Mouse (Mus musculus) spleen, embryonic (tissue): Measurements from ENCODE around the gene Apc2.

ENCODE experiments used
- CTCF ChIA-PET: fragments of 350-600 bp; sonication (Branson Sonifier 250); formaldehyde crosslinking; loops from one replicate; lab custom pipeline; 2022; lab: Charles Lee

The Apc2 gene

GRCm38 (mm10) chr10:80262776-80263365, 32.9 kb upstream of the Apc2 start:
- CTCF ChIA-PET = interaction anchor here (0.6 to 0.7 kb wide), 2 partner anchors 18 to 809 kb away, joined by 3 read pairs; no protein-coding TSS in a partner anchor

GRCm38 (mm10) chr10:80264341-80265148, 31.2 kb upstream of the Apc2 start:
- CTCF ChIA-PET = interaction anchor here (0.5 kb wide), 1 partner anchor 1232 kb away, joined by 4 read pairs; no protein-coding TSS in a partner anchor

- CTCF ChIA-PET = interaction anchor here (0.5 kb wide), 1 partner anchor 1232 kb away, joined by 4 read pairs; no protein-coding TSS in a partner anchor
Observed at GRCm38 (mm10) chr10:80265149-80265486, 30.7 kb upstream of the Apc2 start.

GRCm38 (mm10) chr10:80270099-80270498, 25.7 kb upstream of the Apc2 start:
- CTCF ChIA-PET = interaction anchor here (0.6 kb wide), 1 partner anchor 398 kb away, joined by 4 read pairs; no protein-coding TSS in a partner anchor

- CTCF ChIA-PET = no interaction called here
Observed at GRCm38 (mm10) chr10:80270734-80271181, 25.0 kb upstream of the Apc2 start.

- CTCF ChIA-PET = no interaction called here
Observed at GRCm38 (mm10) chr10:80271186-80271843, 24.5 kb upstream of the Apc2 start.

- CTCF ChIA-PET = no interaction called here
Observed at GRCm38 (mm10) chr10:80271870-80272585, 23.7 kb upstream of the Apc2 start.

- CTCF ChIA-PET = interaction anchor here (0.5 to 1.2 kb wide), 2 partner anchors 10 to 11 kb away, joined by 3 to 4 read pairs; no protein-coding TSS in a partner anchor
Observed at GRCm38 (mm10) chr10:80273847-80274246, 21.9 kb upstream of the Apc2 start.

- CTCF ChIA-PET = no interaction called here
Observed at GRCm38 (mm10) chr10:80276238-80276637, 19.5 kb upstream of the Apc2 start.

- CTCF ChIA-PET = no interaction called here
Observed at GRCm38 (mm10) chr10:80278390-80278789, 17.4 kb upstream of the Apc2 start.

GRCm38 (mm10) chr10:80279273-80279672, 16.5 kb upstream of the Apc2 start:
- CTCF ChIA-PET = no interaction called here

GRCm38 (mm10) chr10:80281304-80281703, 14.5 kb upstream of the Apc2 start:
- CTCF ChIA-PET = no interaction called here

- CTCF ChIA-PET = no interaction called here
Observed at GRCm38 (mm10) chr10:80281921-80282371, 13.8 kb upstream of the Apc2 start.

GRCm38 (mm10) chr10:80282481-80283441, 13.0 kb upstream of the Apc2 start:
- CTCF ChIA-PET = no interaction called here

- CTCF ChIA-PET = interaction anchor here (0.6 to 1.0 kb wide), 2 partner anchors 8 to 12 kb away, joined by 3 to 4 read pairs; no protein-coding TSS in a partner anchor
Observed at GRCm38 (mm10) chr10:80285222-80286070, 10.3 kb upstream of the Apc2 start.

- CTCF ChIA-PET = interaction anchor here (0.6 kb wide), 1 partner anchor 111 kb away, joined by 3 read pairs; no protein-coding TSS in a partner anchor
Observed at GRCm38 (mm10) chr10:80288097-80288496, 7.7 kb upstream of the Apc2 start.

- CTCF ChIA-PET = no interaction called here
Observed at GRCm38 (mm10) chr10:80288657-80289056, 7.1 kb upstream of the Apc2 start.

- CTCF ChIA-PET = interaction anchor here (1.2 to 1.5 kb wide), 2 partner anchors 7 to 25 kb away, joined by 3 read pairs; no protein-coding TSS in a partner anchor
Observed at GRCm38 (mm10) chr10:80292251-80293146, 3.3 kb upstream of the Apc2 start, which contains the start of gene Rps15. Gene Rps15 (plus strand): TSS chr10:80292453.
